Mouse (Mus musculus): ENCODE measurements around the gene Elmo1.

Elmo1 gene

GRCm38 (mm10) chr13:20184239-20185033 lies 94.0 kb downstream of the Elmo1 start:
- no peaks in the 10 kb centered on the region; the same call in 1 of the 2 replicates for H3K36me3 ChIP-seq (ENCODE audit: control insufficient read depth, insufficient read depth, low read length, poor library complexity, severe bottlenecking)
- peak; percentile 59 for DNase-seq (ENCODE audit: low read depth, low spot score)
- H3K27me3 ChIP-seq (ENCODE audit: control insufficient read depth, insufficient read depth, low read length, poor library complexity, severe bottlenecking), result no peaks in the 10 kb centered on the region

DNA sequence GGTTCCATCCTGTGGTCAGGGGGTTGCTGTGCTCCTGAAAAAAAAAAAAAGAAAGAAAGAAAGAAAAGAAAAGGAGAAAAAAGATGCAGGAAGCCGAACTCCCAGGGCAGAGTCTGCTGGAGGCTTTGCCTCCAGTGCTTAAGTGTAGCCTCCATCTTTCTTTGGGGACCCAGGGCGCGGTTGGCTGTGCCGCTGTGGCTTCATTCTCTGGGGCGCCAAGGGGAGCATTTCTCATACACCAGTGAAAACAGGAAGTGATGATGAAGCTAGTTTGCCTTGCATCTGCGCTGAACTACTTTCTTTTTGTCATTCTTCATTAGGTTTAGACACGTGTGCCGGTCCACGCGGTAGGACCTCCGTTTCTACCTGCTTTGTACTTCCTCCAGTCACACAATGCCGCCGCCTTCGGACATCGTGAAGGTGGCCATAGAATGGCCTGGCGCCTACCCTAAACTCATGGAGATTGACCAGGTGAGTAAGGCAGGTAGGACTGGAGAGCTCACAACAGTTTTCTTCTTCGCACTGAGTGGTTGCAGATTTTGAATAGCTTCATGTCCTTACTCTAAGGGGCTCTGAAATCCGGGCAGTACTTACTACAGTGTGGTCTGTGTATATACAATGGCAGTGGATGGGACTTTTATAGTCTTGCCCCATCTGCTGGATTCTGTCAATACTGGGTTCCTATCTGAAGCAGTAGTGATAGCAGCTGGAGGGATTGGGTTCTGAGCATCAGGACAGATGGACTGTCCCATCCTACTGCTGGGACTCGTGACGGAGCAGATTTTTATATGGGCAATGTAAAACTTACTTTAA lies 94.8 kb downstream of the Elmo1 start:
- no peaks in the 10 kb centered on the region for H3K27me3 ChIP-seq (ENCODE audit: control insufficient read depth, insufficient read depth, low read length, poor library complexity, severe bottlenecking)
- DNase-seq (ENCODE audit: low read depth, low spot score), result peak; percentile 91
- H3K36me3 ChIP-seq (ENCODE audit: control insufficient read depth, insufficient read depth, low read length, poor library complexity, severe bottlenecking), result no peaks in the 10 kb centered on the region; the same call in 1 of the 2 replicates

GRCm38 (mm10) chr13:20185847-20186213 lies 95.4 kb downstream of the Elmo1 start:
- Histone ChIP-seq H3K36me3 (ENCODE audit: control insufficient read depth, insufficient read depth, low read length, poor library complexity, severe bottlenecking) (no peaks in the 10 kb centered on the region; the same call in 1 of the 2 replicates), H3K27me3 (ENCODE audit: control insufficient read depth, insufficient read depth, low read length, poor library complexity, severe bottlenecking) (no peaks in the 10 kb centered on the region)
- DNase-seq (ENCODE audit: low read depth, low spot score), result no peak

GRCm38 (mm10) chr13:20187647-20188046 lies 97.3 kb downstream of the Elmo1 start:
- Histone ChIP-seq H3K27me3 (ENCODE audit: control insufficient read depth, insufficient read depth, low read length, poor library complexity, severe bottlenecking) (no peaks in the 10 kb centered on the region), H3K36me3 (ENCODE audit: control insufficient read depth, insufficient read depth, low read length, poor library complexity, severe bottlenecking) (peaks cover 4% of the 10 kb centered on the region; the same call in 1 of the 2 replicates)
- no peak for DNase-seq (ENCODE audit: low read depth, low spot score)

GRCm38 (mm10) chr13:20192009-20192584 lies 101.7 kb downstream of the Elmo1 start:
- no peaks in the 10 kb centered on the region for H3K27me3 ChIP-seq (ENCODE audit: control insufficient read depth, insufficient read depth, low read length, poor library complexity, severe bottlenecking)
- H3K36me3 ChIP-seq (ENCODE audit: control insufficient read depth, insufficient read depth, low read length, poor library complexity, severe bottlenecking), result peaks cover 6% of the 10 kb centered on the region
- DNase-seq (ENCODE audit: low read depth, low spot score), result no peak

DNA sequence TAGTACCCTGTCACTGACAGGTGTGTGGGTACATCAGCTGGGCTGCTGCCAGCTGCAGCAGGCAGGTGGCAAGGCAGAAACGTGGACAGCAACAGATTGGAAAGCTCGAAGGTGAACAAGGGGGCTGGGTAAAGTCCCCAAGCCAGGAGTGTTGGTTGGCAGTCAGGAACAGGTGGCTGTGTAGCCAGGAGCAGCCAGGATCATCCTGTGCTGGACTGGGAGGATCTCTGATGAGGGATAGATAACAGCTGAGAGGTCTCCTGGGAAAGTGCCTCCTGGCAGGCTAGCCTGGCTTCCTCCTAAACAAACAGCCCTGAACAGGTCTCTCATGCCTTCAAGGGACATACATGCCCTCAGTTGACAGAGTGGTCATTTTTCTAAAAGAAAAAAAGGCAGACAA lies 110.2 kb downstream of the Elmo1 start:
- DNase-seq (ENCODE audit: low read depth, low spot score), result no peak
- no peaks in the 10 kb centered on the region for H3K27me3 ChIP-seq (ENCODE audit: control insufficient read depth, insufficient read depth, low read length, poor library complexity, severe bottlenecking)
- H3K36me3 ChIP-seq (ENCODE audit: control insufficient read depth, insufficient read depth, low read length, poor library complexity, severe bottlenecking), result no peaks in the 10 kb centered on the region

GRCm38 (mm10) chr13:20202617-20203016 lies 112.2 kb downstream of the Elmo1 start:
- no peak for DNase-seq (ENCODE audit: low read depth, low spot score)
- Histone ChIP-seq H3K36me3 (ENCODE audit: control insufficient read depth, insufficient read depth, low read length, poor library complexity, severe bottlenecking) (no peaks in the 10 kb centered on the region), H3K27me3 (ENCODE audit: control insufficient read depth, insufficient read depth, low read length, poor library complexity, severe bottlenecking) (no peaks in the 10 kb centered on the region)

GRCm38 (mm10) chr13:20204165-20204564 lies 113.8 kb downstream of the Elmo1 start:
- Histone ChIP-seq H3K27me3 (ENCODE audit: control insufficient read depth, insufficient read depth, low read length, poor library complexity, severe bottlenecking) (no peaks in the 10 kb centered on the region), H3K36me3 (ENCODE audit: control insufficient read depth, insufficient read depth, low read length, poor library complexity, severe bottlenecking) (no peaks in the 10 kb centered on the region)
- DNase-seq (ENCODE audit: low read depth, low spot score), result no peak

- no peak for DNase-seq (ENCODE audit: low read depth, low spot score)
- no peaks in the 10 kb centered on the region for H3K27me3 ChIP-seq (ENCODE audit: control insufficient read depth, insufficient read depth, low read length, poor library complexity, severe bottlenecking)
- no peaks in the 10 kb centered on the region for H3K36me3 ChIP-seq (ENCODE audit: control insufficient read depth, insufficient read depth, low read length, poor library complexity, severe bottlenecking)
These were observed 114.8 kb downstream of the Elmo1 start for GRCm38 (mm10) chr13:20205007-20205745.

GRCm38 (mm10) chr13:20205746-20206145 lies 115.3 kb downstream of the Elmo1 start:
- Histone ChIP-seq H3K27me3 (ENCODE audit: control insufficient read depth, insufficient read depth, low read length, poor library complexity, severe bottlenecking) (no peaks in the 10 kb centered on the region), H3K36me3 (ENCODE audit: control insufficient read depth, insufficient read depth, low read length, poor library complexity, severe bottlenecking) (no peaks in the 10 kb centered on the region)
- no peak for DNase-seq (ENCODE audit: low read depth, low spot score)

GRCm38 (mm10) chr13:20207126-20207525 lies 116.7 kb downstream of the Elmo1 start:
- no peaks in the 10 kb centered on the region for H3K27me3 ChIP-seq (ENCODE audit: control insufficient read depth, insufficient read depth, low read length, poor library complexity, severe bottlenecking)
- no peaks in the 10 kb centered on the region for H3K36me3 ChIP-seq (ENCODE audit: control insufficient read depth, insufficient read depth, low read length, poor library complexity, severe bottlenecking)
- DNase-seq (ENCODE audit: low read depth, low spot score), result peak; percentile 49

GRCm38 (mm10) chr13:20207950-20208642 lies 117.7 kb downstream of the Elmo1 start:
- H3K27me3 ChIP-seq (ENCODE audit: control insufficient read depth, insufficient read depth, low read length, poor library complexity, severe bottlenecking), result no peaks in the 10 kb centered on the region
- DNase-seq (ENCODE audit: low read depth, low spot score), result peak; percentile 70
- H3K36me3 ChIP-seq (ENCODE audit: control insufficient read depth, insufficient read depth, low read length, poor library complexity, severe bottlenecking), result no peaks in the 10 kb centered on the region

GRCm38 (mm10) chr13:20208867-20209266 lies 118.5 kb downstream of the Elmo1 start:
- Histone ChIP-seq H3K27me3 (ENCODE audit: control insufficient read depth, insufficient read depth, low read length, poor library complexity, severe bottlenecking) (no peaks in the 10 kb centered on the region), H3K36me3 (ENCODE audit: control insufficient read depth, insufficient read depth, low read length, poor library complexity, severe bottlenecking) (no peaks in the 10 kb centered on the region)
- peak; percentile 77 for DNase-seq (ENCODE audit: low read depth, low spot score)

DNA sequence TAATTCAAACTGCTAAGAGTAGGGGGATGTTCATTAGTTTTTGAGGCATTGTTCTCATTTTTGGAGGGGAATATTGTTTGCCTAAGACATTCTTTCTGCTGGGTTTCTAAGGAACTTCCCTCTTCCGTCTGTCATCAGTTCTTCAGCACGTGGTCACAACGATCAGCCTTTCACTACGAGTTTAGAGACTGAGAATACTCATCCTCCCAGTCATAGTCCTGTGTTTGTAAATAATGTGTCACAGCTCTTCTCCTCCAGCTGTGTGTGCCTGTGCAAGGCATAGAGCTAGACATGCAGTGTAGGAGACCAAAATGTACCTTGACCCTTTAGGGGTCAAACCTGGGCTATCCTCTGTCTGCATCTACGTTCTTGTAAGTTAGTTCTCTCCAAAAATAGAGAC lies 121.4 kb downstream of the Elmo1 start:
- DNase-seq (ENCODE audit: low read depth, low spot score), result peak; percentile 6
- Histone ChIP-seq H3K36me3 (ENCODE audit: control insufficient read depth, insufficient read depth, low read length, poor library complexity, severe bottlenecking) (peaks cover 5% of the 10 kb centered on the region), H3K27me3 (ENCODE audit: control insufficient read depth, insufficient read depth, low read length, poor library complexity, severe bottlenecking) (no peaks in the 10 kb centered on the region)
